Mouse (Mus musculus) CH12.LX (cell line): Measurements from ENCODE around the gene Pknox2.

Experiments
- CHD1 ChIP-seq: IDR thresholded peaks from 2 replicates; pipeline ENCODE4 v1.6.1; 2012; ENCODE audit warnings: low read depth, low read length, improper control_type of control experiment, inconsistent platforms
- CTCF ChIP-seq, 2 experiments: IDR thresholded peaks in 1 of 2; conservative IDR thresholded peaks in 1 of 2; 2 replicates each; pipeline ENCODE4 v1.5.1; 2011 to 2012; ENCODE audit warnings: low read depth in 2 of 2, low read length in 2 of 2, improper control_type of control experiment in 1 of 2, inconsistent platforms in 1 of 2, mild to moderate bottlenecking in 1 of 2, moderate library complexity in 1 of 2
- USF2 ChIP-seq: conservative IDR thresholded peaks from 2 replicates; pipeline ENCODE4 v1.6.1; 2011; ENCODE audit warnings: low read depth, low read length, improper control_type of control experiment

- TF ChIP-seq CHD1 (no peak), USF2 (no peak), CTCF (conservative IDR thresholded peaks at IDR 0.05 in 1 of 2, IDR thresholded peaks at IDR 0.05 in 1 of 2; ENCODE audit: low read depth in 2 of 2, low read length in 2 of 2) (no peak)
Measured at GRCm38 (mm10) chr9:36947056-36947694, 200.0 kb downstream of the Pknox2 start.
